Mouse (Mus musculus) liver, embryonic 16.5 days (tissue): ENCODE measurements around the gene Cdc42ep2. TPM values are rescaled to one million over a fixed set of nuclear protein-coding genes. Genes with fewer than 3 reads are reported as not detected.

Experiments
- ATAC-seq: fragments of 200-750 bp; cut with Nextera tagmentation; 2 replicates; pipeline ENCODE4 v1.8.0; 2017; ENCODE audit warnings: low read depth, mild to moderate bottlenecking, moderate number of reproducible peaks, moderate library complexity
- H3K27ac ChIP-seq: fragments of 300-500 bp; sonication (generic); 2 replicates; pipeline ENCODE4 v1.5.1; 2014; ENCODE audit warnings: mild to moderate bottlenecking, low read length
- H3K27me3 ChIP-seq: fragments of 300-500 bp; sonication (generic); 2 replicates; pipeline ENCODE4 v1.6.1; 2014; ENCODE audit warnings: low read depth, low read length, mixed read lengths; ENCODE audit not compliant: control insufficient read depth, insufficient read depth
- H3K36me3 ChIP-seq: fragments of 300-500 bp; sonication (generic); 2 replicates; pipeline ENCODE4 v1.6.1; 2014; ENCODE audit warnings: mild to moderate bottlenecking; ENCODE audit not compliant: control insufficient read depth, insufficient read depth
- H3K4me1 ChIP-seq: fragments of 300-500 bp; sonication (generic); 2 replicates; pipeline ENCODE4 v1.6.1; 2014; ENCODE audit warnings: low read depth, low read length, mixed read lengths; ENCODE audit not compliant: control insufficient read depth
- H3K4me2 ChIP-seq: fragments of 300-500 bp; sonication (generic); 2 replicates; pipeline ENCODE4 v1.6.1; 2014; ENCODE audit warnings: low read depth, low read length, mixed read lengths
- H3K4me3 ChIP-seq: fragments of 300-500 bp; sonication (generic); 2 replicates; pipeline ENCODE4 v1.5.1; 2014; ENCODE audit warnings: low read depth, mild to moderate bottlenecking, low read length
- H3K9ac ChIP-seq: fragments of 300-500 bp; sonication (generic); 2 replicates; pipeline ENCODE4 v1.6.1; 2014; ENCODE audit warnings: low read depth, low read length
- H3K9me3 ChIP-seq: fragments of 300-500 bp; sonication (generic); replicated peaks from 2 replicates; pipeline ENCODE4 v1.6.1; 2016; ENCODE audit warnings: low read length; ENCODE audit not compliant: control insufficient read depth
- WGBS: fragments of 180-500 bp; shearing (Covaris S2); extraction: QIAGEN DNeasy Blood & Tissue Kit; methylation state at CpG from one replicate; pipeline ENCODE4 v1.1.7; 2014; ENCODE audit not compliant: insufficient replicate concordance; 5-methylcytosine and 5-hydroxymethylcytosine counted together
- polyA plus RNA-seq: library from polyadenylated mRNA; unstranded; fragments of >200 nt; fragmentation: Nextera tagmentation; extraction: Ambion mirVana; gene quantifications from 2 replicates; pipeline ENCODE4 v1.2.1, GENCODE M21; 2015

Cdc42ep2 gene
- polyA plus RNA-seq, 1 experiment from 2014 or later = 3.6 TPM

- H3K36me3 ChIP-seq = peaks cover 57% of the 10 kb centered on the region
- H3K4me3 ChIP-seq = no peak overlapping the region
- H3K4me1 ChIP-seq = peaks cover 16% of the 10 kb centered on the region
- H3K9me3 ChIP-seq = no peaks in the 10 kb centered on the region
- ATAC-seq = peak; percentile 43
- no peak overlapping the region for H3K4me2 ChIP-seq
- no peaks in the 10 kb centered on the region for H3K27me3 ChIP-seq
- WGBS = 20% methylated on average over 3 of the region's 3 CpGs
- no peak overlapping the region for H3K27ac ChIP-seq
- no peak overlapping the region for H3K9ac ChIP-seq
Observed at GRCm38 (mm10) chr19:5956685-5957084, 32.1 kb upstream of the Cdc42ep2 start.

DNA sequence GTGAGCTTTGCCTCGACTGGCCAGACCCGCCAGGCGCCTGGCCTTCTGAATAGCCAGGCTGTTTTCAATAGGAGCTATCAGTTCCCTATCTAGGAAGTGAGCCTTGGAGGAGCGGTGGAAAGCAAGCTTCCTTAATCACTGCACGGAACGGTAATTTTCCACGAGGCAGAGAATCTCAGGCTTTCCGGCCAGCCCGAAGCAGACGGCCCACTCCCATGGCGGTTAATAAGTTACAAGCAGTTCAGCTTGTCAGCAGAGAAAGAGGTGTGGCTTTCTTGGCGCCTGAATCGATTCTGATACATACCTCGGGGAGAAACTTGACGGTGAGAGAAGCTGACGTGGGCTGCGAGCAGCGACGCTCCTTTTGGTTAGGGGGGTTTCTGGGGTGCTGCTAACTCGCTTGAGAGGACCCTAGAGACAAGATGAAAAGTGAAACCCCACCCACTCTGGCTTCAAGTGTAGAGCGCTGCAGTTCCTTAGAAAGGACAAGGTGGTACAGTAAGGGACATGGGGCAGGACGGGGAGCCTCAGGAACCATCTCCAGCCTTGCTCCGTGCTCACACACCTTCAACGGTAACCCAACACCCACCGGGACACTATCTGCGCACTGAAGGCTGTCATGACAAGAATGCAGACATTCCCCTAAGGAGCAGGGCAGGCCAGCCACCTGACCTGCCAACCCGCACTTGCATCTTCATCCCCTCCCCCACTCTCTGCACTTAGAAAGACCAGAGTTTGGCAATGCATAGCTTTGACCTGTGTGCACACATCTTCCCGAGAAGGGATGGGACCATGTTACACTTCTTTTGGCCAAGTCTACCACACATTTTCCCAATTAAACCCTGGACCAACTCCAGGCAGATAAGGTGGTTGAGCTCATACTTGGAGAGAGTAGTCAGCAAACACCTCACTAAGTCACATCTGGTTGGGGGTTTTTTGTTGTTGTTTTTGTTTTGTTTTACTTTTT lies 31.4 kb upstream of the Cdc42ep2 start:
- Histone ChIP-seq H3K4me2 (peak overlapping the region; percentile 45), H3K9me3 (no peaks in the 10 kb centered on the region), H3K4me1 (peaks cover 12% of the 10 kb centered on the region), H3K27ac (peak overlapping the region; percentile 20; the same call in 1 of the 2 replicates), H3K9ac (no peak overlapping the region), H3K4me3 (0 out of 2 replicates have a peak overlapping the region, but pooled peaks have one; percentile 12), H3K36me3 (peaks cover 64% of the 10 kb centered on the region), H3K27me3 (no peaks in the 10 kb centered on the region)
- no peak for ATAC-seq
- WGBS = 73% methylated on average over 28 of the region's 28 CpGs

GRCm38 (mm10) chr19:5954936-5955335 lies 30.3 kb upstream of the Cdc42ep2 start:
- H3K4me2 ChIP-seq = no peak overlapping the region
- no peak overlapping the region for H3K9ac ChIP-seq
- H3K4me1 ChIP-seq = peaks cover 12% of the 10 kb centered on the region
- peaks cover 75% of the 10 kb centered on the region for H3K36me3 ChIP-seq
- H3K9me3 ChIP-seq = no peaks in the 10 kb centered on the region
- 91% methylated on average over 10 of the region's 10 CpGs for WGBS
- H3K27me3 ChIP-seq = no peaks in the 10 kb centered on the region
- ATAC-seq = no peak
- no peak overlapping the region for H3K27ac ChIP-seq
- no peak overlapping the region for H3K4me3 ChIP-seq

DNA sequence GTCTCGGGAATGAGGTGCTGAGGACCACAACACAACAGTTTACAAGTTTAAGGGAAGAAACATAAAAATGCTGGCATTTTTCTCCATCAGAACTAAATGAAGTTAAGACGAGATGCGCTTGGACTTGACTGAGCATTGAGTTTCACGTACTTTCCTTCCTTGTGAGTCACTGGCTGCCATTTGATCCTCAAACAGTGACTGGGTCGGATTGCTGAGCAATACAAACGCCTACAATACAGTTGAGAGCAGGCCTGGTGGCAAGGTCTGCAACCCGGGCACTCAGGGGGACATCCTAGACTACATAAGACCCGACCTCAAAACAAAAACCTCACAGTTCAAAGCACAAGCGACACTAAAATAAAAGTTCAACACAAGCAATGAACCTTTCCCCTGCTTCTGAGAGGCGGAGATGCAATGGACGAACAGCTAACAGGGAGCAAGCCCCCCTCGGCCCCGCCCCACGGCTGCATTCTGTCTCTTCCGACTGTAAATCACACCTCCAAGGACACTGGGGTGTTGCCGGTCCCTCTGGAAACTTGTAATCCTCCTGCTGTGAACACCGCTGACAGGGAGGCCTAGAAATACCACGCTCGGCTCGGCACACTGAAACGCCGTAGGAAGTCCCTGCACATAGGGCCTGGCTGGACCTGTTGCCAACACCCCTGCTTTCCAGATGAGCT lies 29.6 kb upstream of the Cdc42ep2 start:
- 90% methylated on average over 22 of the region's 22 CpGs for WGBS
- ATAC-seq = no peak

DNA sequence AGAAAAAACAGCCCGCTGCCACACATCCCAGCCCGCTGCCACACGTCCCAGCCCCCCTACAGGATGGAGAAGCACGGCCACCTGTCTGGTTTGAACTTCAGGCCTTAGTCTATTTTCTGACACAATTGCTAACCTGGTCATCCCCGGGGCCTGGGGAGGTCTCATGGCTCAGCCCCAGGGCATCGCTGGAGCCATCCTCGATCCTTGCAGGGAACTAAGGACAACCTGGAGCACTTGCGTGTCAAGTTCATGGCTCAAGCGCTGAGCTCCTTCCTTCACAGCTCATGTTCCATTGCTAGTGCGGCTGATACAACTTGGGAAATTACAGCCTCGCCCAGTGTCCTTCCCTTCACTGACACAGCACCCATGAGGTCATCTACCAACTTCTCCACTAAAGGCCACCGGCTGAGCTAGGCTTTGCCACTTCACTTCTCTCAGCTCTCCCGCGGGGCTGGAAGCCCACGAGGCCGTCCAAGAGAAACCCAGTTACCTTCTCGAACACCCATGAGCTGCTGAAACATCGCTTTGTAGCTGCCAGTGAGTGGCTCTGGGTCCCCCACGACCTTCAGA lies 28.7 kb upstream of the Cdc42ep2 start:
- peaks cover 12% of the 10 kb centered on the region for H3K4me1 ChIP-seq
- no peaks in the 10 kb centered on the region for H3K9me3 ChIP-seq
- H3K36me3 ChIP-seq = peaks cover 74% of the 10 kb centered on the region
- H3K27me3 ChIP-seq = no peaks in the 10 kb centered on the region
- H3K27ac ChIP-seq = no peak overlapping the region
- 88% methylated on average over 19 of the region's 19 CpGs for WGBS
- no peak overlapping the region for H3K9ac ChIP-seq
- H3K4me2 ChIP-seq = no peak overlapping the region
- ATAC-seq = no peak
- no peak overlapping the region for H3K4me3 ChIP-seq

More for the DNA sequence above, 29.6 kb upstream of the Cdc42ep2 start:
- Histone ChIP-seq H3K4me2 (no peak overlapping the region), H3K27me3 (no peaks in the 10 kb centered on the region), H3K4me3 (no peak overlapping the region), H3K9me3 (no peaks in the 10 kb centered on the region), H3K4me1 (peaks cover 12% of the 10 kb centered on the region), H3K27ac (no peak overlapping the region), H3K36me3 (peaks cover 79% of the 10 kb centered on the region), H3K9ac (no peak overlapping the region)

GRCm38 (mm10) chr19:5952071-5952691 lies 27.6 kb upstream of the Cdc42ep2 start:
- no peaks in the 10 kb centered on the region for H3K9me3 ChIP-seq
- H3K27ac ChIP-seq = peak overlapping the region; percentile 35; the same call in 1 of the 2 replicates
- peak; percentile 44 for ATAC-seq
- peaks cover 77% of the 10 kb centered on the region for H3K36me3 ChIP-seq
- H3K4me2 ChIP-seq = no peak overlapping the region
- no peak overlapping the region for H3K9ac ChIP-seq
- H3K27me3 ChIP-seq = no peaks in the 10 kb centered on the region
- H3K4me3 ChIP-seq = no peak overlapping the region
- peaks cover 12% of the 10 kb centered on the region for H3K4me1 ChIP-seq
- 77% methylated on average over 13 of the region's 13 CpGs for WGBS

DNA sequence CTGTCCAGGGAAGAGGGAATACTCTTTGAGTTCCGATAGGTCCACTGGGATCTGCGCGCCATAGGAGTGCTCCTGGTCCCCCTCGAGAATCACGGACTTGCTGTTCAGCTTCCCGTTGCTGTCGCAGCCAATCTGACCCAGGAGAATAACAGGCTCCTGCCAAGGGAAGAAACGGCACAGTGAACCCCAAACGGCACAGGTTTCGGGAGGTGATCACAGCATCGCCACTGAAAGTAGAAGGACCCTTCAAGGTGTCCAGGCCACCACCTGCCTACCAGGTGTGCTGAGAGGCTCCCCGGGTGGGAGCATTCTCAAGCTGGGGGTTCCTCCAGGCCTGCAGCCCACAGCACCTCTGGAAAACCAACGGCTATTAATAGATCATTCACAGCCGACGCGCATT lies 27.0 kb upstream of the Cdc42ep2 start:
- Histone ChIP-seq H3K4me1 (peaks cover 9% of the 10 kb centered on the region), H3K27me3 (no peaks in the 10 kb centered on the region), H3K4me3 (no peak overlapping the region), H3K9me3 (no peaks in the 10 kb centered on the region), H3K4me2 (no peak overlapping the region), H3K9ac (no peak overlapping the region), H3K27ac (no peak overlapping the region), H3K36me3 (peaks cover 79% of the 10 kb centered on the region)
- ATAC-seq = no peak
- WGBS = 89% methylated on average over 16 of the region's 16 CpGs

DNA sequence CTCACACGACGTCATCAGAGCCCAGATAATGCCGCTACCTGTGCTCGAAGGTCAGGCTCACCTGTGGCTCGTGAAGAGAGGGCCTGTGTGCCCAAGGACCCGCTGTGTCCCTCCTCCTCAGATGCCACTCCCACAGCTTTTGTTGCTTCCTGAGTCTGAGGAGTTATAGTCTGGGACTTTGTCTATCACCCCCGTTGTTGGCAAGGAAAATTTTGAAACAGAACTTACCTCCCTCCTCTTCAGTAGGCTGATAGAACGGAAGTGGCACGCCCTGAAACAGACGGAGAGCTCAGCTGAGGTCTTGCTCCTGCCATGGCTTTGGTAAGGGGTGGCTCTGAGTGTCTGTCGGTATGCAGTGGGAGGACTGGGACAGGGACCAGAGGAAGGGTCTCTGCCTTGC lies 25.6 kb upstream of the Cdc42ep2 start:
- WGBS = 89% methylated on average over 11 of the region's 11 CpGs

More for the DNA sequence above, 25.6 kb upstream of the Cdc42ep2 start:
- H3K4me2 ChIP-seq = no peak overlapping the region
- H3K4me1 ChIP-seq = peaks cover 11% of the 10 kb centered on the region
- peaks cover 75% of the 10 kb centered on the region for H3K36me3 ChIP-seq
- H3K27me3 ChIP-seq = no peaks in the 10 kb centered on the region
- ATAC-seq = no peak
- no peak overlapping the region for H3K27ac ChIP-seq
- H3K9ac ChIP-seq = no peak overlapping the region
- no peak overlapping the region for H3K4me3 ChIP-seq
- H3K9me3 ChIP-seq = no peaks in the 10 kb centered on the region
